Mouse (Mus musculus): Measurements from ENCODE around the gene Agrn. TPM values are rescaled to one million over a fixed set of nuclear protein-coding genes. Genes with fewer than 3 reads are reported as not detected.

The Agrn gene
- polyA plus RNA-seq, 1 experiment from 2014 or later = 34.4 TPM

DNA sequence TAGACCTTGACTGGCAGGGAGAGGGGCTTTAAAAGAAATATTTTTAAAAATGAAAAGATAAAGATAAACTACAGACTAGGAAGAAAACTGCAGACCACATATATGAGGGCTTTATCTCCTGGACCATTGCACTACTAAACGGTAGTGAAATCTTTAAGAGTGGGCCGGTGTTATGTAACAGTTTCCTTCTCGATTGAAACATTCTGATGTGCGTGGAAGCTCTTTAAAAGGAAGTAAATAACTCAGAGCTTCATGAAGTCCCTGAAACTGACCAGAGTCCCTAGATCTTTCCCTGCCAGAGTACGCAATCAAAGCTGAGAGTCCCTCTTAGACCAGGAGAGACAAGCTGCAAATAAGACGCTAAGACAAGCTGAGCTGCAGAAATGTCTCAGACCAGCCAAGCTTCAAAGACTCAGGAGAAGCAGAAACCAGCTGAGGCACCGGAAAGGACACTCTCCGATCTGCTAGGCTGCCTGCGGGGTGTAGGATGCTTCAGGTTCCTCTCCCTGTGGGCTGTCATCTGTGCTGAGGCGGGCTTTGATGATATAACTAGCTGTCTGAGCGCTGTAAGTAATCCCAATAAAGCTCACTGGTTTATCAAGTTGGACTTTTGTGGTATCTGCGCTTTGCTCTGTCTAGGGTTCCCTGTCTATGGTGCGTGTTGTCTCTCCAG is 12.8 kb upstream of the Agrn start:
- H3K27ac ChIP-seq (ENCODE audit: low read length) = no peak overlapping the region
- WGBS = 63% methylated on average over 13 of the region's 13 CpGs
- no peak for ATAC-seq (replicated peaks; ENCODE audit: extremely low read depth, insufficient read depth, low FRiP score)
- peaks cover 9% of the 10 kb centered on the region; the same call in 1 of the 2 replicates for H3K36me3 ChIP-seq (ENCODE audit: control insufficient read depth, insufficient read depth)
- H3K9ac ChIP-seq (ENCODE audit: low read length) = peak overlapping the region; percentile 25; the same call in 1 of the 2 replicates
- no peak overlapping the region for H3K4me2 ChIP-seq (ENCODE audit: low read depth, low read length)
- peaks cover 4% of the 10 kb centered on the region; the same call in 1 of the 2 replicates for H3K4me1 ChIP-seq (ENCODE audit: control insufficient read depth, insufficient read depth, low read length)
- no peaks in the 10 kb centered on the region for H3K27me3 ChIP-seq (ENCODE audit: control insufficient read depth, insufficient read depth, low read length)
- no peak overlapping the region for H3K4me3 ChIP-seq (ENCODE audit: low read length)
- H3K9me3 ChIP-seq (replicated peaks; ENCODE audit: control insufficient read depth, low read length) = no peaks in the 10 kb centered on the region; the same call in 1 of the 2 replicates

GRCm38 (mm10) chr4:156208872-156209271 is 11.6 kb upstream of the Agrn start:
- no peaks in the 10 kb centered on the region; the same call in 1 of the 2 replicates for H3K9me3 ChIP-seq (replicated peaks; ENCODE audit: control insufficient read depth, low read length)
- no peak overlapping the region for H3K9ac ChIP-seq (ENCODE audit: low read length)
- H3K4me2 ChIP-seq (ENCODE audit: low read depth, low read length) = no peak overlapping the region
- H3K36me3 ChIP-seq (ENCODE audit: control insufficient read depth, insufficient read depth) = peaks cover 9% of the 10 kb centered on the region; the same call in 1 of the 2 replicates
- ATAC-seq (replicated peaks; ENCODE audit: extremely low read depth, insufficient read depth, low FRiP score) = no peak
- 89% methylated on average over 4 of the region's 4 CpGs for WGBS
- H3K27ac ChIP-seq (ENCODE audit: low read length) = no peak overlapping the region
- H3K27me3 ChIP-seq (ENCODE audit: control insufficient read depth, insufficient read depth, low read length) = peaks cover 3% of the 10 kb centered on the region
- H3K4me3 ChIP-seq (ENCODE audit: low read length) = no peak overlapping the region
- peaks cover 11% of the 10 kb centered on the region; the same call in 1 of the 2 replicates for H3K4me1 ChIP-seq (ENCODE audit: control insufficient read depth, insufficient read depth, low read length)

- Histone ChIP-seq H3K4me3 (ENCODE audit: low read length) (peak overlapping the region; percentile 81), H3K27me3 (ENCODE audit: control insufficient read depth, insufficient read depth, low read length) (peaks cover 3% of the 10 kb centered on the region), H3K9ac (ENCODE audit: low read length) (peak overlapping the region; percentile 83), H3K4me2 (ENCODE audit: low read depth, low read length) (peak overlapping the region; percentile 98), H3K36me3 (ENCODE audit: control insufficient read depth, insufficient read depth) (peaks cover 9% of the 10 kb centered on the region; the same call in 1 of the 2 replicates), H3K4me1 (ENCODE audit: control insufficient read depth, insufficient read depth, low read length) (peaks cover 24% of the 10 kb centered on the region), H3K9me3 (replicated peaks; ENCODE audit: control insufficient read depth, low read length) (no peaks in the 10 kb centered on the region; the same call in 1 of the 2 replicates), H3K27ac (ENCODE audit: low read length) (peak overlapping the region; percentile 85)
- peak; percentile 49 for ATAC-seq (replicated peaks; ENCODE audit: extremely low read depth, insufficient read depth, low FRiP score)
- under 1% methylated on average over 49 of the region's 49 CpGs for WGBS
Measured at GRCm38 (mm10) chr4:156203413-156204131, 6.3 kb upstream of the Agrn start.

- under 1% methylated on average over 35 of the region's 39 CpGs for WGBS
- Histone ChIP-seq H3K36me3 (ENCODE audit: control insufficient read depth, insufficient read depth) (0 out of 2 replicates have a peak, but pooled peaks cover 5% of the 10 kb centered on the region), H3K9me3 (replicated peaks; ENCODE audit: control insufficient read depth, low read length) (no peaks in the 10 kb centered on the region; the same call in 1 of the 2 replicates), H3K4me3 (ENCODE audit: low read length) (peak within 1 kb of the TSS; percentile 81), H3K9ac (ENCODE audit: low read length) (peak within 1 kb of the TSS; percentile 83), H3K4me1 (ENCODE audit: control insufficient read depth, insufficient read depth, low read length) (peaks cover 26% of the 10 kb centered on the region), H3K27me3 (ENCODE audit: control insufficient read depth, insufficient read depth, low read length) (peaks cover 3% of the 10 kb centered on the region), H3K4me2 (ENCODE audit: low read depth, low read length) (peak within 1 kb of the TSS; percentile 98), H3K27ac (ENCODE audit: low read length) (peak within 1 kb of the TSS; percentile 85)
- peak; percentile 85 for ATAC-seq (replicated peaks; ENCODE audit: extremely low read depth, insufficient read depth, low FRiP score)
Measured at GRCm38 (mm10) chr4:156203001-156203412, 5.7 kb upstream of the Agrn start, which contains the start of gene AW011738. TSS of gene AW011738 (plus strand) at chr4:156203304.

DNA sequence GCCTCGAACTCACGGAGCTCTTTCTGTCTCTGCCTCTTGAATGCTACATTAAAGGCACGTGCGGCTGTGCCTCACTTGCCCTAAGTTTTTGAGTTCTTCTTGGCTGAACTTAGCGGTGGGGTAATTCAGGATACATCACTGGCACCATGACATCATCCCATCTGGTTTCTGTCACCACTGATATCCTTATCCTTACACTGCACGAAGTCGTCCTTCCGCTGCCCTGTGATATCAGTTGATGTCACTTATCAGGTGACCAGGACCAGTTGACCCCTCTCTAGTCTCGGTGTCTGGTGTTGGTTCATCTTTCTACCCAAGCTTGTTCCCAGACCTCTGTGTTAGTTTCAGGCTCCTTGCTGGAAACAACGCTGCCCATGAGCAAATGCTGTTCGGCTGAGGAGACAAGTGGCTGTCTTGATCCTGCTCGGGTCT is 5.2 kb upstream of the Agrn start:
- peaks cover 3% of the 10 kb centered on the region for H3K27me3 ChIP-seq (ENCODE audit: control insufficient read depth, insufficient read depth, low read length)
- H3K4me3 ChIP-seq (ENCODE audit: low read length) = peak overlapping the region; percentile 81
- no peak for ATAC-seq (replicated peaks; ENCODE audit: extremely low read depth, insufficient read depth, low FRiP score)
- peak overlapping the region; percentile 83 for H3K9ac ChIP-seq (ENCODE audit: low read length)
- H3K36me3 ChIP-seq (ENCODE audit: control insufficient read depth, insufficient read depth) = 0 out of 2 replicates have a peak, but pooled peaks cover 4% of the 10 kb centered on the region
- no peaks in the 10 kb centered on the region; the same call in 1 of the 2 replicates for H3K9me3 ChIP-seq (replicated peaks; ENCODE audit: control insufficient read depth, low read length)
- peak overlapping the region; percentile 85 for H3K27ac ChIP-seq (ENCODE audit: low read length)
- H3K4me1 ChIP-seq (ENCODE audit: control insufficient read depth, insufficient read depth, low read length) = peaks cover 26% of the 10 kb centered on the region
- 15% methylated on average over 12 of the region's 12 CpGs for WGBS
- peak overlapping the region; percentile 98 for H3K4me2 ChIP-seq (ENCODE audit: low read depth, low read length)

- peak within 1 kb of the TSS; percentile 50 for H3K4me2 ChIP-seq (ENCODE audit: low read depth, low read length)
- no peaks in the 10 kb centered on the region for H3K36me3 ChIP-seq (ENCODE audit: control insufficient read depth, insufficient read depth)
- H3K9ac ChIP-seq (ENCODE audit: low read length) = 0 out of 2 replicates have a peak within 1 kb of the TSS, but pooled peaks have one; percentile 25
- H3K4me3 ChIP-seq (ENCODE audit: low read length) = peak within 1 kb of the TSS; percentile 19; the same call in 1 of the 2 replicates
- no peak for ATAC-seq (replicated peaks; ENCODE audit: extremely low read depth, insufficient read depth, low FRiP score)
- peaks cover 30% of the 10 kb centered on the region for H3K4me1 ChIP-seq (ENCODE audit: control insufficient read depth, insufficient read depth, low read length)
- H3K27me3 ChIP-seq (ENCODE audit: control insufficient read depth, insufficient read depth, low read length) = peaks cover 3% of the 10 kb centered on the region
- WGBS = 58% methylated on average over 10 of the region's 10 CpGs
- H3K9me3 ChIP-seq (replicated peaks; ENCODE audit: control insufficient read depth, low read length) = no peaks in the 10 kb centered on the region
- peak within 1 kb of the TSS; percentile 48; the same call in 1 of the 2 replicates for H3K27ac ChIP-seq (ENCODE audit: low read length)
Measured at GRCm38 (mm10) chr4:156200623-156201475, 3.6 kb upstream of the Agrn start, which contains the start of gene Isg15. TSS of gene Isg15 (minus strand) at chr4:156200818.

DNA sequence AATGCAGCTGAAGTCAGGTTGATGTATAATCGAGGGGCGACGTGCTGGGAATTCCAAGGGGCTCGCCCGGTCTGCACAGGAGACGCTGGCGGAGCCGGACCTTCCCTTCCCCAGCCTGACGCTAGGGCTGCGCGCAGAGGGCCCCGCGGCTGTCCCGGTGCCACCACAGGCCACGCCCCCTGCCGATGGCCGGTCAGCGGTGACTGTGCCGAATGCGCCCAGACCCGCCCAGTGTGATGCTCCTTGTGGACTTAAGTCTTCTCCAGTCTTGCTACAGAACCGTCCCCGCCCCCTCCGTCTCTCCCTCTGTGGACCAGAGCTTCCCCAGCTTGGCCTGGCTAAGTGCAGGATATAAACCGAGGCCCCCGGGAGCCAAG is 529 bp upstream of the Agrn start:
- H3K4me1 ChIP-seq (ENCODE audit: control insufficient read depth, insufficient read depth, low read length) = peaks cover 29% of the 10 kb centered on the region
- H3K27ac ChIP-seq (ENCODE audit: low read length) = peak overlapping the region; percentile 94
- under 1% methylated on average over 25 of the region's 26 CpGs for WGBS
- H3K36me3 ChIP-seq (ENCODE audit: control insufficient read depth, insufficient read depth) = 0 out of 2 replicates have a peak, but pooled peaks cover 9% of the 10 kb centered on the region
- peak; percentile 91 for ATAC-seq (replicated peaks; ENCODE audit: extremely low read depth, insufficient read depth, low FRiP score)
- peak overlapping the region; percentile 96 for H3K4me3 ChIP-seq (ENCODE audit: low read length)
- peak overlapping the region; percentile 74 for H3K4me2 ChIP-seq (ENCODE audit: low read depth, low read length)
- H3K9ac ChIP-seq (ENCODE audit: low read length) = peak overlapping the region; percentile 78
- H3K27me3 ChIP-seq (ENCODE audit: control insufficient read depth, insufficient read depth, low read length) = no peaks in the 10 kb centered on the region
- H3K9me3 ChIP-seq (replicated peaks; ENCODE audit: control insufficient read depth, low read length) = no peaks in the 10 kb centered on the region
